Mouse (Mus musculus) liver, embryonic 14.5 days (tissue): ENCODE results near the gene Cdca8.

Experiments
- CTCF ChIP-seq: IDR thresholded peaks from 2 replicates; pipeline ENCODE4 v1.5.1; 2016; ENCODE audit warnings: antibody characterized with exemption, low read depth, control low read depth
- EP300 ChIP-seq: IDR thresholded peaks from 2 replicates; pipeline ENCODE4 v1.6.1; 2016; ENCODE audit warnings: antibody characterized with exemption, low read depth

DNA sequence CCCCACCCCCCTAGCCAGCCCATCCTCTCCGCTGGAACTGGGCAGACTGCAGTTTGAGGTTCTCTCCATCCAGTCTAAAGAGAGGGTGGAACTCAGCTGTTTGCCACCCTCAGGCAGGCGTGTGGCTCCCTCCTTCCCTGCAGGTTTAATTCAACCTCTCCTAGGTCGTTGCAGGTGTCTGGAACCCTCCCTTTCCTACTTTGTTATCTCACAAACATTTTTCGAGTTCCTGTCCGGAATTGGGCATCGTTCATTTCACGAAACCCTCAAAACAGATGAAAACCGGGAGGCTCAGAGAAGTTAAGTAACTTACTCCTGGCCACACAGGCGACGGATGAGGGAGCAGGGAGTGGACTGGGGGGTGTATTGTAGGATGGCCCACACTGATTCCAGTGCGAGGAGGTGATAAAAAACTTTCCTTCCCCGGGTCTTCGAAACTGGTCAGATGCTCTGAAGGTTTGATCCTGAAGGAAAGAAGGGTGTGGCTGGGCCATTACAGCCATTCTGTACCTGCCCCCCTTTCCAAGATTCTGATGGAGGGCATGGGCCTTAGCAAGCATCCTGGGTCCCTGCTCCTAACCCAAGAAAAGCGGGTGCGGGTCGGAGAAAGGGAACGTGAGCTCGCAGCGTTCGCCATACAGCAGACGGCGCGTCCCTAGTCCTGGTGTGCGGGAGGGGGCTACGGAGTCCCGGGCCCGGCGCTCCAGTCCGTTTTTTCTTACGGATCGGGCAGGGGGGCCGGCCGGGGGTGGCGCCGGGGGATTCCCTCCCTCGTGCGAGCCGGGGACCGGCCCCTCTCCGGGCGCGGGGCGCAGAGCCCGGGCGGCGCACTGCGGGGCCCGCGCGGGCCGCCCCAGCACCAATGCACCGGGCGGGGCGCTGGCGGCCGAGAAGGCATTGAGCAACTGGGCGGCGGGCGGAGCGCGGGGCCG lies 46.8 kb upstream of the Cdca8 start, which contains the start of gene Rspo1:
- no peak for TF ChIP-seq CTCF
- TF ChIP-seq EP300: no peak
